Mouse (Mus musculus) right cerebral cortex, adult 2 months (tissue): Measurements from ENCODE around the gene Ubap1.
A peak's percentile ranks its signal among the peaks of the same experiment; 100 is the strongest.

Experiments used
- DNase-seq, 2 experiments: peaks; one replicate each; pipeline ENCODE4 v3.0.0; 2021 to 2022; ENCODE audit warnings: low spot score in 2 of 2

Gene Ubap1

GRCm38 (mm10) chr4:41409341-41409740 is 60.5 kb downstream of the Ubap1 start:
- peak in 1 of 2 experiments; percentile 38 for DNase-seq

DNA sequence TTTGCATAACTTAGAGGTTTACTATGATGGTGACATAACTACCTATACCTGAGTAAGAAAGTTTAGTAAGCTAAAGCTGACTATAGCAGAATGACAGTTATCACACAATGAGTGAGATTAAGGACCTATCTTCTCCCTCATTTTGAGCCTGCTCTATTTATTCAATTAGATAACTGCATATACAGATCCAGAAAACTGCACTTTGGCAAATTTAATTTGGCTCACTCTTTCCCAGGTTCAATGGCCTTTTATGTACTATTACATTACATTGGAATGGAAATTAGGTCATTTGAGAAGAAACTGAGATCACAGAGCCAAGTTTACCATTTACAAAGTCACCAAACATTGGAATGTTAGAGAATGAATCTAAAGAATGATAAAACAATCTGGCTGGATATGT is 68.2 kb downstream of the Ubap1 start:
- DNase-seq, result no peak

DNA sequence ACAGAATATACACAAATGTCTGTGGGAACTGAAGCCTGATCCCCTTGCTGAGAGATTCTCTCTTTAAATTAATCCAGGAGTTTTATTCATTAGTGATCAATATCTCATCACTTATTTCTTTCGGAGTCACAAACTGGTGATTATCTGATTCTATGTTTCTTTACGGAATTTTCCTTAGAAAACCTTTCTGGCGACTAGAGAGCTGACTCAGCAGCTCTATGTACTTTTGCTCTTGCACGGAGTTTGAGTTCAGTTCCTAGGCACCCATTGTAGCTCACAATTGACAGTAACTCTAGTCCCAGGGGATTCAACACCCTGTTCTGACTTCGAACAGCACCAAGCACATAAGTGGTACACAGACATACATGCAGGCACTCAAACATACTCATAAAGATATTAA is 90.1 kb downstream of the Ubap1 start:
- no peak for DNase-seq
